Mouse (Mus musculus) neural tube, embryonic 14.5 days (tissue): ENCODE measurements around the gene Cdk14. TPM values are rescaled to one million over a fixed set of nuclear protein-coding genes. Genes with fewer than 3 reads are reported as not detected.

Experiments
- ATAC-seq: fragments of 200-750 bp; cut with Nextera tagmentation; 2 replicates; pipeline ENCODE4 v1.8.0; 2017; ENCODE audit warnings: low read depth, mild to moderate bottlenecking, moderate TSS enrichment, moderate library complexity
- H3K27ac ChIP-seq: fragments of 300-500 bp; sonication (generic); 2 replicates; pipeline ENCODE4 v1.5.1; 2014; ENCODE audit warnings: low read depth, mild to moderate bottlenecking, control low read depth, low read length, moderate library complexity, mixed read lengths
- H3K27me3 ChIP-seq: fragments of 300-500 bp; sonication (generic); 2 replicates; pipeline ENCODE4 v1.6.1; 2014; ENCODE audit warnings: low read length; ENCODE audit not compliant: control insufficient read depth, insufficient read depth
- H3K36me3 ChIP-seq: fragments of 300-500 bp; sonication (generic); 2 replicates; pipeline ENCODE4 v1.6.1; 2014; ENCODE audit warnings: low read length, mixed read lengths; ENCODE audit not compliant: control insufficient read depth, insufficient read depth
- H3K4me1 ChIP-seq: fragments of 300-500 bp; sonication (generic); 2 replicates; pipeline ENCODE4 v1.6.1; 2014; ENCODE audit warnings: low read length; ENCODE audit not compliant: control insufficient read depth, insufficient read depth
- H3K4me2 ChIP-seq: fragments of 300-500 bp; sonication (generic); 2 replicates; pipeline ENCODE4 v1.6.1; 2014; ENCODE audit warnings: mild to moderate bottlenecking, low read depth, low read length, control low read depth
- H3K4me3 ChIP-seq: fragments of 300-500 bp; sonication (generic); 2 replicates; pipeline ENCODE4 v1.5.1; 2014; ENCODE audit warnings: low read depth, low read length, control low read depth, mixed read lengths
- H3K9ac ChIP-seq: fragments of 300-500 bp; sonication (generic); replicated peaks from 2 replicates; pipeline ENCODE4 v1.6.1; 2014; ENCODE audit warnings: low read depth, mild to moderate bottlenecking, control low read depth, low read length, mixed read lengths
- H3K9me3 ChIP-seq: fragments of 300-500 bp; sonication (generic); 2 replicates; pipeline ENCODE4 v1.6.1; 2016; ENCODE audit warnings: low read length; ENCODE audit not compliant: control insufficient read depth
- WGBS: fragments of 180-500 bp; shearing (Covaris S2); extraction: QIAGEN DNeasy Blood & Tissue Kit; methylation state at CpG from one replicate; pipeline ENCODE4 v1.1.7; 2014; 5-methylcytosine and 5-hydroxymethylcytosine counted together
- polyA plus RNA-seq: library from polyadenylated mRNA; unstranded; fragments of >200 nt; fragmentation: Nextera tagmentation; extraction: Ambion mirVana; gene quantifications from 2 replicates; pipeline ENCODE4 v1.2.1, GENCODE M21; 2014

Cdk14 gene
- polyA plus RNA-seq, 1 experiment from 2014 or later = 53.5 TPM

- 73% methylated on average over 3 of the region's 3 CpGs for WGBS
- Histone ChIP-seq H3K9ac (no peak overlapping the region), H3K27ac (no peak overlapping the region), H3K4me1 (no peaks in the 10 kb centered on the region; the same call in 1 of the 2 replicates), H3K36me3 (no peaks in the 10 kb centered on the region), H3K4me2 (no peak overlapping the region), H3K27me3 (no peaks in the 10 kb centered on the region), H3K9me3 (no peaks in the 10 kb centered on the region), H3K4me3 (no peak overlapping the region)
- no peak for ATAC-seq
Measured at GRCm38 (mm10) chr5:5372354-5372753, 47.8 kb downstream of the Cdk14 start.

DNA sequence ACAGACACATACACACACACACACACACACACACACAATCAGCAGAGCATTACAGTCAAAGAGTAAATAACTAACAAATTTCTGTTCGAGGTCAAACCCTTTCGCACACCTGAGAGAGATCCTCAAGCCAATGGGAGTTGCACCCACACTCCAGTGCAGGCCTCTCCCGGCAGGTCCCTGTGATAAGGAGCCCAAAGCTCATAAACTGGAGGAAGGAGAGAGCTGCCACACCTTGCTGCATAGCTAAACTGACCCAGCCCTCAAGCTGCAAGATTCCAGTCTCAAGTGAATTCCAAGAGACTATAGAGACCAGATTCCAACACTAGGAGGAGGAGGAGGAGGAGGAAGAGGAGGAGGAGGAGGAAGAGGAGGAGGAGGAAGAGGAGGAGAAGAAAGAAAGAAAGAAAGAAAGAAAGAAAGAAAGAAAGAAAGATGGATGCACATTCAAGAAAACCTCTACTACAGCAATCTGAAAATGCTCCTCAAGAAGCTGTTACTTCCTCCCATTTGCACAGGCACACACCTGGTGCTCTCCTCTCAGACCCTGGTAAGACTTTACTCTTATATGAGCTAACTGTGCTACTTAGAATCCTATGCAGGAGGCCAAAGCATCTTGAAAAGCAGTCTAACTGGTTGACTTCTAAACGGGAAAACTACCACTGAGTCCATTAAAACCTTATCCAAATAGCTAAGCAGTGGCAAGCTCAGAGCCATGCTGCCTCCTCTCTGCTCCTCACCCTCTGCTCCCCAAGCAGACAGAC is 49.6 kb downstream of the Cdk14 start:
- WGBS = 91% methylated on average over 4 of the region's 4 CpGs
- ATAC-seq = no peak
- H3K27ac ChIP-seq = no peak overlapping the region
- no peak overlapping the region for H3K4me2 ChIP-seq
- H3K4me1 ChIP-seq = no peaks in the 10 kb centered on the region
- no peak overlapping the region for H3K4me3 ChIP-seq
- H3K9me3 ChIP-seq = no peaks in the 10 kb centered on the region
- no peak overlapping the region for H3K9ac ChIP-seq
- no peaks in the 10 kb centered on the region for H3K27me3 ChIP-seq
- no peaks in the 10 kb centered on the region for H3K36me3 ChIP-seq

GRCm38 (mm10) chr5:5368389-5369164 is 51.5 kb downstream of the Cdk14 start:
- no peaks in the 10 kb centered on the region for H3K4me1 ChIP-seq
- no peak for ATAC-seq
- H3K27ac ChIP-seq = no peak overlapping the region
- no peak overlapping the region for H3K9ac ChIP-seq
- no peaks in the 10 kb centered on the region for H3K27me3 ChIP-seq
- H3K9me3 ChIP-seq = no peaks in the 10 kb centered on the region
- WGBS = 91% methylated on average over 14 of the region's 14 CpGs
- no peaks in the 10 kb centered on the region for H3K36me3 ChIP-seq
- H3K4me2 ChIP-seq = no peak overlapping the region
- H3K4me3 ChIP-seq = no peak overlapping the region

DNA sequence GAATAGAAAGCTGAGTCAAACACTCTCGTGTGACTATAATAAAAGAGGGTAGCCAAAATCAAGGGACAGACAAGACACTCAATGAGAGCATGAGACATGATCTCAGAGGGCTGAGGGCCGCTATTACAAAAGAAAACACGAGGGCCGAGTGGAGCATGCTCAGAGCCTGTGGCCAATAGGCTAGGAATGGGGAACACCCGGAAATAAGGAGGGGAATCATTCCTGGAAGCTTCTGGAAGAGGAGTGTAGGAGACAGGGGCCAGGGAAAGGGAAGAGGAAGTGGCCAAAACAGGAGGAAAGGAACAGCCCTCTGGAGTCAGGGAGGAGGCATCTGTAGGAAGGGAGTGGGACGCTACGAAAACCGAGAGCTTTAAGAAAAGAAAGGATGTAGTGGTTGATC is 52.6 kb downstream of the Cdk14 start:
- Histone ChIP-seq H3K9ac (no peak overlapping the region), H3K4me2 (no peak overlapping the region), H3K27ac (no peak overlapping the region), H3K9me3 (no peaks in the 10 kb centered on the region), H3K36me3 (no peaks in the 10 kb centered on the region), H3K27me3 (no peaks in the 10 kb centered on the region), H3K4me3 (no peak overlapping the region), H3K4me1 (no peaks in the 10 kb centered on the region)
- no peak for ATAC-seq
- WGBS = 93% methylated on average over 8 of the region's 8 CpGs

DNA sequence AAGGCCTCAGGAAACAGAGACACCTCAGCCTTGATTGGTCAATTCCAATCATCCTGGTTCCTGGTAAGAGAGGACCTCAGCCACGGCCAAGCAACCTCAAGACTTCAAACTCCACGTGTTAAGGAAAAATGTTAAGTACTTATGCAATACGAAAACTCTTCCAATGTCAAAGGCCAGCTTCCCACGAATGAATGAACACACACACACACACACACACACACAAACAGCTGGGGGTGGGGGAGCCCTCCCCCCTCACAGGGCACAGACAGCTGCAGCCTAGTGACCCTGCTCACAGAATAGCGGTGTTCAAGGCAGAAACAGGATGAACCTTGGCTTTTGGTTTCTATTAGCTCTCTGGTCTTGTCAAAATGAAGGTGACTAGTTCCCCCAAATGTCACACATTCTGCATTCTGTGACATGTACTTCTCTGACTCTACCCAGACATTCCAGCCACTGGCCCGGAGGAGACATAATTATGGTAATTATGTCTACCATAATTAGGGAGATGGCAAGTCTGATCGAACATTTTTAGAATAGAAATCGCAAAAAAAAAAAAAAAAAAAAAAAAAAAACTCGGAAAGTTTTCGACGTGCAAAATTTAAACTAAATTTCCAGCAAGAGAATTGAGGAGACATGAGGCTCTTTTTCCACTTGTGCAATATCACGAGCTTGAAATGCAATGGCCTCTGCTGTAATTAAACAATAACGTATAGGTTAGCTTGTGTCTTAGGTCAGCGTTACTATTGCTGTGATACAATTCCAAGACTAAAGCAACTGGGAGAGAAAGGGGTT is 54.6 kb downstream of the Cdk14 start:
- H3K27ac ChIP-seq = no peak overlapping the region
- no peaks in the 10 kb centered on the region for H3K4me1 ChIP-seq
- H3K27me3 ChIP-seq = no peaks in the 10 kb centered on the region
- WGBS = 84% methylated on average over 14 of the region's 14 CpGs
- H3K9me3 ChIP-seq = no peaks in the 10 kb centered on the region
- no peak for ATAC-seq
- H3K4me2 ChIP-seq = no peak overlapping the region
- no peaks in the 10 kb centered on the region for H3K36me3 ChIP-seq
- no peak overlapping the region for H3K9ac ChIP-seq
- H3K4me3 ChIP-seq = no peak overlapping the region

DNA sequence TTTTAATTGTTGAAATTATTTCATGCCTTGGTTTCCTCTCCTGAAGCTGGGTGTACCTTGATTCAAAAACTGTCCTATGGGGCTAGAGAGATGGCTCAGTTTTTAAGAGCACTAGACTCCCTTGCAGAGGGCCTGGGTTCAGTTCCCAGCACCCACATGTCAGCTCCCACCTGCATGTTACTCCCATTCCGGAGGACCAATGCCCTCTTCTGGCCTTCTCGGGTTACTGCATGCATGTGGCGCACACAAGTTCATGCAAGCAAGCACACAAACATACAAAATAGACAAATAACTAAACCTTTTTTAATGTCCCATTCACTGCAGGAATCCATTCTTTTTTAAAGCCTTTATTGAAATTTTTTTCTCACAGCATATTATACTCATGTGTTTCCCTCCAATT is 58.4 kb downstream of the Cdk14 start:
- H3K36me3 ChIP-seq = no peaks in the 10 kb centered on the region
- no peak for ATAC-seq
- H3K4me2 ChIP-seq = no peak overlapping the region
- H3K4me1 ChIP-seq = no peaks in the 10 kb centered on the region
- no peak overlapping the region for H3K4me3 ChIP-seq
- no peak overlapping the region for H3K9ac ChIP-seq
- 99% methylated on average over 3 of the region's 3 CpGs for WGBS
- H3K27me3 ChIP-seq = no peaks in the 10 kb centered on the region
- no peak overlapping the region for H3K27ac ChIP-seq
- no peaks in the 10 kb centered on the region for H3K9me3 ChIP-seq

- Histone ChIP-seq H3K4me3 (no peak overlapping the region), H3K27ac (no peak overlapping the region), H3K27me3 (no peaks in the 10 kb centered on the region), H3K36me3 (no peaks in the 10 kb centered on the region), H3K4me1 (no peaks in the 10 kb centered on the region), H3K4me2 (no peak overlapping the region), H3K9me3 (no peaks in the 10 kb centered on the region), H3K9ac (no peak overlapping the region)
- WGBS = 90% methylated on average over 5 of the region's 5 CpGs
- no peak for ATAC-seq
Measured at GRCm38 (mm10) chr5:5360338-5360737, 59.8 kb downstream of the Cdk14 start.

- Histone ChIP-seq H3K27me3 (no peaks in the 10 kb centered on the region), H3K4me3 (no peak overlapping the region), H3K9me3 (no peaks in the 10 kb centered on the region), H3K27ac (no peak overlapping the region), H3K4me1 (no peaks in the 10 kb centered on the region), H3K4me2 (no peak overlapping the region), H3K9ac (no peak overlapping the region), H3K36me3 (no peaks in the 10 kb centered on the region)
- 65% methylated on average over 3 of the region's 3 CpGs for whole genome bisulfite sequencing
- no peak for ATAC-seq
Measured at GRCm38 (mm10) chr5:5359915-5360314, 60.2 kb downstream of the Cdk14 start.

GRCm38 (mm10) chr5:5359370-5359769 is 60.7 kb downstream of the Cdk14 start:
- H3K9me3 ChIP-seq = no peaks in the 10 kb centered on the region
- H3K36me3 ChIP-seq = no peaks in the 10 kb centered on the region
- no peak for ATAC-seq
- no peaks in the 10 kb centered on the region for H3K4me1 ChIP-seq
- no peak overlapping the region for H3K9ac ChIP-seq
- H3K27ac ChIP-seq = no peak overlapping the region
- H3K4me3 ChIP-seq = no peak overlapping the region
- H3K4me2 ChIP-seq = no peak overlapping the region
- WGBS = 98% methylated on average over 5 of the region's 5 CpGs
- H3K27me3 ChIP-seq = no peaks in the 10 kb centered on the region
